Mouse (Mus musculus) liver, embryonic 14.5 days (tissue): ENCODE measurements around the gene Camk2d. TPM values are rescaled to one million over a fixed set of nuclear protein-coding genes. Genes with fewer than 3 reads are reported as not detected.

ENCODE experiments used
- ATAC-seq: fragments of 200-750 bp; cut with Nextera tagmentation; 2 replicates; pipeline ENCODE4 v1.8.0; 2017; ENCODE audit warnings: moderate number of reproducible peaks, mild to moderate bottlenecking, moderate library complexity; ENCODE audit not compliant: insufficient read depth
- DNase-seq, 3 experiments: peaks; one replicate each; pipeline ENCODE4 v3.0.0-alpha.2; 2012 to 2013; ENCODE audit warnings: low read depth in 3 of 3, low spot score in 3 of 3
- H3K27ac ChIP-seq: fragments of 300-500 bp; sonication (generic); 2 replicates; pipeline ENCODE4 v1.5.1; 2014; ENCODE audit warnings: moderate library complexity, mild to moderate bottlenecking, control low read depth, inconsistent platforms
- H3K27me3 ChIP-seq: fragments of 300-500 bp; sonication (generic); 2 replicates; pipeline ENCODE4 v1.6.1; 2014; ENCODE audit warnings: mild to moderate bottlenecking, low read length, moderate library complexity; ENCODE audit not compliant: control insufficient read depth, insufficient read depth
- H3K36me3 ChIP-seq: fragments of 300-500 bp; sonication (generic); replicated peaks from 2 replicates; pipeline ENCODE4 v1.6.1; 2014; ENCODE audit warnings: low read depth; ENCODE audit not compliant: control insufficient read depth, insufficient read depth
- H3K4me1 ChIP-seq, 2 experiments: fragments of 200-500 bp in 1 of 2; fragments of 300-500 bp in 1 of 2; sonication (generic) in 1 of 2; replicated peaks; 2 replicates each; pipeline ENCODE4 v1.6.1; 2012 to 2014; ENCODE audit warnings: antibody characterized with exemption in 1 of 2, inconsistent platforms in 1 of 2, low read length in 1 of 2; ENCODE audit not compliant: control insufficient read depth in 2 of 2, insufficient read depth in 2 of 2
- H3K4me2 ChIP-seq: fragments of 300-500 bp; sonication (generic); 2 replicates; pipeline ENCODE4 v1.6.1; 2014; ENCODE audit warnings: low read depth, mild to moderate bottlenecking, control low read depth, moderate library complexity
- H3K4me3 ChIP-seq, 2 experiments: fragments of 200-500 bp in 1 of 2; fragments of 300-500 bp in 1 of 2; sonication (generic) in 1 of 2; 2 replicates each; pipeline ENCODE4 v1.5.1; 2012 to 2014; ENCODE audit warnings: low read depth in 2 of 2, low read length in 2 of 2, mild to moderate bottlenecking in 2 of 2, control low read depth in 1 of 2, inconsistent platforms in 1 of 2, moderate library complexity in 1 of 2; ENCODE audit not compliant: insufficient read depth in 1 of 2
- H3K9ac ChIP-seq: fragments of 300-500 bp; sonication (generic); replicated peaks from 2 replicates; pipeline ENCODE4 v1.6.1; 2014; ENCODE audit warnings: mild to moderate bottlenecking, control low read depth, moderate library complexity
- H3K9me3 ChIP-seq: fragments of 300-500 bp; sonication (generic); 2 replicates; pipeline ENCODE4 v1.6.1; 2016; ENCODE audit warnings: low read length, mixed read lengths; ENCODE audit not compliant: control insufficient read depth
- CTCF ChIP-seq: IDR thresholded peaks from 2 replicates; pipeline ENCODE4 v1.5.1; 2016; ENCODE audit warnings: antibody characterized with exemption, low read depth, control low read depth
- EP300 ChIP-seq: IDR thresholded peaks from 2 replicates; pipeline ENCODE4 v1.6.1; 2016; ENCODE audit warnings: antibody characterized with exemption, low read depth
- WGBS: fragments of 180-500 bp; shearing (Covaris S2); extraction: QIAGEN DNeasy Blood & Tissue Kit; methylation state at CpG from one replicate; pipeline ENCODE4 v1.1.7; 2014; ENCODE audit not compliant: insufficient replicate concordance; 5-methylcytosine and 5-hydroxymethylcytosine counted together
- polyA plus RNA-seq, 2 experiments: library from polyadenylated mRNA; depleted of rRNA in 1 of 2; stranded (reverse) in 1 of 2; unstranded in 1 of 2; fragments of >200 nt; fragmentation: Nextera tagmentation in 1 of 2; extraction: Ambion mirVana in 1 of 2; gene quantifications; 2 replicates each; pipeline versions ENCODE4 v1.2.1 to v1.2.3; 2012 to 2014

Gene Camk2d
- polyA plus RNA-seq, 2 experiments, result 2.2 to 3.7 TPM

- Histone ChIP-seq H3K27ac (no peak overlapping the region), H3K4me3 (no peak overlapping the region), H3K4me1 (no peaks in the 10 kb centered on the region; a peak in 1 of 4 replicates), H3K36me3 (no peaks in the 10 kb centered on the region), H3K9me3 (no peaks in the 10 kb centered on the region), H3K27me3 (no peaks in the 10 kb centered on the region), H3K9ac (no peak overlapping the region), H3K4me2 (no peak overlapping the region)
- WGBS, result 52% methylated on average over 2 of the region's 2 CpGs
- TF ChIP-seq EP300, result no peak
- no peak for TF ChIP-seq CTCF
- DNase-seq (no peak), ATAC-seq (no peak)
These were observed 64.5 kb downstream of the Camk2d start for GRCm38 (mm10) chr3:126660575-126660974.

- Histone ChIP-seq H3K4me3 (no peak overlapping the region), H3K9ac (no peak overlapping the region), H3K4me1 (no peaks in the 10 kb centered on the region; a peak in 1 of 4 replicates), H3K4me2 (no peak overlapping the region), H3K27ac (no peak overlapping the region), H3K36me3 (no peaks in the 10 kb centered on the region), H3K27me3 (no peaks in the 10 kb centered on the region), H3K9me3 (no peaks in the 10 kb centered on the region)
- ATAC-seq (no peak), DNase-seq (no peak)
- no peak for TF ChIP-seq CTCF
- TF ChIP-seq EP300, result no peak
- 45% methylated on average over 6 of the region's 6 CpGs for WGBS
These were observed 64.9 kb downstream of the Camk2d start for GRCm38 (mm10) chr3:126660986-126661385.

DNA sequence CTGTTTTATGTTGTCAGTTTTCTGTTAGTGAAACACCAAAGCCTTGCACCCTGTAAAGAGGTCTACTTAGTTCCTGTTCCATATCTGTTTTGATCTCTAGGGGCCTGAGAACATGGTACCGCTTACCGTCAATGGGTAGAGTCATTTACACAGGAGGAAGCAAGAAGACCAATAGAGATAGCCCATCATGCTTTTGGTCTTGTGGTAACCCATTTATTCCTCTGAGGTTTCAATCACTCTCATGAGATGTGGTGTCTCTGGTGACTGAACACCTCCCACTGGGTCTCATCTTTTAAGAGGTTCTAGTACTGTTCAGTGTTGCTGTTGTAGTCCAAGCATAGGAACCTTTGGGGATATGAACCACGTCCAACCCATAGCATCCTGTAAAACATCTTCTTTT is 65.8 kb downstream of the Camk2d start:
- Histone ChIP-seq H3K4me1 (no peaks in the 10 kb centered on the region; a peak in 1 of 4 replicates), H3K27me3 (no peaks in the 10 kb centered on the region), H3K4me3 (no peak overlapping the region), H3K9me3 (no peaks in the 10 kb centered on the region), H3K27ac (no peak overlapping the region), H3K9ac (no peak overlapping the region), H3K36me3 (no peaks in the 10 kb centered on the region), H3K4me2 (no peak overlapping the region)
- TF ChIP-seq EP300, result no peak
- no peak for TF ChIP-seq CTCF
- 32% methylated on average over 3 of the region's 3 CpGs for WGBS
- ATAC-seq, result no peak
- DNase-seq, result no peak

GRCm38 (mm10) chr3:126663436-126663835 is 67.3 kb downstream of the Camk2d start:
- no peaks in the 10 kb centered on the region for H3K27me3 ChIP-seq
- no peak overlapping the region for H3K4me2 ChIP-seq
- 48% methylated on average over 5 of the region's 5 CpGs for WGBS
- no peaks in the 10 kb centered on the region for H3K36me3 ChIP-seq
- DNase-seq, result no peak
- ATAC-seq, result no peak
- H3K27ac ChIP-seq, result no peak overlapping the region
- no peak overlapping the region for H3K9ac ChIP-seq
- H3K4me1 ChIP-seq, result peaks cover 0 to 2% of the 10 kb centered on the region in 2 experiments; a peak in 2 of 4 replicates
- H3K4me3 ChIP-seq, result no peak overlapping the region
- H3K9me3 ChIP-seq, result no peaks in the 10 kb centered on the region
- TF ChIP-seq EP300 (no peak), CTCF (no peak)

DNA sequence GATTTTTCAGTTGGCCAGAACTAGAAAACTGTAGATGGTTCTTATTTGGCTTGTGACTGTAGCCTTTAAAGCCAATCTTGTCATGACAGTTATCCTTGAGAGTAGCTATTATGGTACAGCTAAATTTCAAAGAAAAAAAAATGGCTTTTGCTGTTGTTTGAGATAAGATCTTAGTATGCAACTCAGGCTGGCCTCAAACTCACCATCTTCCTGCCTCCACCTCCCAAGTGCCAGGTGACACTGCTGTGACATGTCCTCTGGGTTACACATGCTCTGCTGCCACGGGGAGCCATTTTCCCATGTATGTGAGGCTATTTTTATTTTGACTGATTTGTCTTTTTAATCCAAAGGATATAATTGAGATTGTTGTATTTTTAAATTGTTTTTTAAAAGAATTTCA is 69.8 kb downstream of the Camk2d start:
- Histone ChIP-seq H3K27ac (no peak overlapping the region), H3K4me1 (peaks cover 0 to 2% of the 10 kb centered on the region in 2 experiments; a peak in 1 of 4 replicates), H3K4me3 (no peak overlapping the region), H3K4me2 (no peak overlapping the region), H3K36me3 (no peaks in the 10 kb centered on the region), H3K9me3 (no peaks in the 10 kb centered on the region), H3K27me3 (no peaks in the 10 kb centered on the region), H3K9ac (no peak overlapping the region)
- ATAC-seq (no peak), DNase-seq (no peak)
- TF ChIP-seq EP300 (no peak), CTCF (no peak)
- WGBS, result 34% methylated on average over 1 of the region's 1 CpGs
